Mouse (Mus musculus): Measurements from ENCODE around the gene Isoc2b. TPM values are rescaled to one million over a fixed set of nuclear protein-coding genes. Genes with fewer than 3 reads are reported as not detected.

Gene Isoc2b
- polyA plus RNA-seq, 1 experiment: 13.0 TPM

DNA sequence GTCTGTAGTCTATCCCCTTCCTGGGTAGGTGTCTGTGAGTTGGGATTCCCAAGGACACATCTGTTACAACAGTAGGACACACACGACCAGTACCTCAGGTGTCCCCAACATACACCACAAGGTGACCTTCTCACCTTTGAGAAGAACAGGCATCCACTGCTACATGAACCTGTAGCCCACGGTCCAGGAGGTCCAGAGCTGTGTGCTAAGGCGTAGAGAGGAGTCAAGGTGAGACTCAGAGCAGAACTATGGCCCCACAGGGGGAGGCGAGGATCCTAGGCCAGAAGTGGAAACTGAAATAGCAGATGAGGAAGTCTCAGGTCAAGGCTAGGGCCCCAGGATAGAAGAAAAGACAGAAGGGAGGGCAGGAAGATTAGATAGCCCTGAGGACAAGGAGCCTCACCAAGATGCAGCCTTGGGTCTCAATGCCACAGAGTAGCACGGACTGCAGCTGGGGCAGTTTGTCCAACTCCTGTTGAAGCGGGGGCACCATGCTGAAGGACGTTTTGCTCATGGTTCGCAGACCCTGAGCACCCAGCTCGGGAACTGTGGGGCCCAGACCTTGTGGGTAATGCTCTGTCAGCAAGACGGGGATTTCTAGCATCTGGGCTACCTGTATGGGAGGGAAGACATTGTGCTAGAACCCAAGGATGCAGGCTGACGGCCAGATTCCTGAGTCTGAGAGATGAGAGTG, 19.3 kb downstream of the Isoc2b start:
- TF ChIP-seq GATA1 (IDR thresholded peaks at IDR 0.05; ENCODE audit: low read length): no peak

GRCm38 (mm10) chr7:4849372-4849771, 20.7 kb downstream of the Isoc2b start:
- TF ChIP-seq GATA1 (IDR thresholded peaks at IDR 0.05; ENCODE audit: low read length): no peak

- no peak for TF ChIP-seq GATA1 (IDR thresholded peaks at IDR 0.05; ENCODE audit: low read length)
Observed at GRCm38 (mm10) chr7:4844917-4845309, 25.1 kb downstream of the Isoc2b start.

- no peak for TF ChIP-seq GATA1 (IDR thresholded peaks at IDR 0.05; ENCODE audit: low read length)
Observed at GRCm38 (mm10) chr7:4844245-4844916, 25.7 kb downstream of the Isoc2b start, which contains the start of gene Shisa7. TSS of gene Shisa7 (minus strand) at chr7:4844696.

DNA sequence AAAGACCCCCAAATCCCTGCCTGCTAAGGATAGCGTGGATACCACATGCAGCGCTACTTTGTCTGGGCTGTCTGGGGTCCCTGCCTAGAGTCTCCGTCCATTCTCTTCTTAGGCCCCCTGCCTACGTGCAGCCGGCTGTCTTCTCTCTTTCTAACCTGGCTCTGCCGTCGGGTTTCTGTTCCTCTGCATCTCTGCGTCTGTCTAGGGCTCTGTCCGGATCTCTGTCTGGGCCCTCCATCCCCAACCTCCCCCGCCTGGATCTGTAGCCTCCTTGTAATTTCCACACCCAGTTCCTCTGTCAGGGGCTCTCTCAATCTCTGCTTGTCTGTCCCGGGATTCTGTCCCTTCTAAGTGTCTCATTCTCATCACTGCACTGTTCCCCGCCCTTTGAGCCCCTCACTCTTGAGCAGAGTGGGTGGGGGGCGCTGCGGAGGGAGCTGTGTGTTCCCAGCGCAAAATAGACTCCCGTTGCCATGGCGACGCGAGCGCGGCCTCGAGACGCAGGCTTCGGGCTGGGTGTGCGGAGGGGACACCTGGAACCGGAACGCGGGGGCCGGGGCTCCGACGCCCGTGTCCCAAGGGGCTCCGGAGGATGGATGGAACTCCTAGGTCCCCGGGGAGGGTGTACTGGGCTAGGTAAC, 26.3 kb downstream of the Isoc2b start:
- no peak for TF ChIP-seq GATA1 (IDR thresholded peaks at IDR 0.05; ENCODE audit: low read length)

DNA sequence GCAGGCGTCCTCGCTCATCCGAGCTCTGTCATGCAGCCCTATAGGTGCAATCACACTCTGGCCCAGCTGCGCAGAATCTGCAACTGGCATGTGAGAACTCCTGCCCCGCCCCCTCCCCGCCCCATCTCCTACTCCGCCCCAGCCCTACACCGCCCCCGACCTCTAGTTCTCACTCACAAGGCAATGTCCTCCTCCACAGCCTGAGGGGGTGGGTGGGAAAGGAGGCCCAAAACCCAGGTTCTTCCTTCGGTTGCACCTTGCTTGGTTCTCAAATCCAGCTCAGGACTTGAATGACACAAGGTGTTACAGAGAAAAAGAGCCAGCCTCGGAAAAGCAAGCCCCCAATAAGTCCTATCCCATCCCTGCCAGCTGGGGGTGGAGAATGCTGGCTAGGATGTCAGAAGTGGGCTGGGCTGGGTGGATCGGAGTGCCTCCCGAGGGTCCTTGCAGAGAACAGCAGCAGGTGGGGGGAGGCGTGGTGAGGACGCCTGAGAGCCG, 27.4 kb downstream of the Isoc2b start:
- no peak for TF ChIP-seq GATA1 (IDR thresholded peaks at IDR 0.05; ENCODE audit: low read length)

DNA sequence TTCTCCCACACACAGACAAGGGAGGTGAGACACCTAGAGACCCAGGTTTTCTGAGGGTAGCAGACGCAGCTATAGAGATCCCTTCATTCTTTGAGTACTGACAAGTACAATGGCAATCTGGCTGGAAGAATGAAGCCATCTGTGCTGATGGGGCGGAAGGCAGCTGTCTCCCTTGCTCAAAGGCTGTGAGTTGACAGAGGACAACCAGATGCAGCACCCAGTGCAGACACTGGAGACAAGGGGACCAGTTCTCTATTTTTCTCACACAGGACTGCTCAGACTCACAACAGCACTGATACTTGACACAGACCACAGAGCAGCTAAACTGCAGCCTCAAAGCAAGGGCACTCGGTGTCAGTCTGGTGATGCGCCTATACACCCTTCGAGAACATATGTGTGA, 28.0 kb downstream of the Isoc2b start:
- TF ChIP-seq GATA1 (IDR thresholded peaks at IDR 0.05; ENCODE audit: low read length): no peak

DNA sequence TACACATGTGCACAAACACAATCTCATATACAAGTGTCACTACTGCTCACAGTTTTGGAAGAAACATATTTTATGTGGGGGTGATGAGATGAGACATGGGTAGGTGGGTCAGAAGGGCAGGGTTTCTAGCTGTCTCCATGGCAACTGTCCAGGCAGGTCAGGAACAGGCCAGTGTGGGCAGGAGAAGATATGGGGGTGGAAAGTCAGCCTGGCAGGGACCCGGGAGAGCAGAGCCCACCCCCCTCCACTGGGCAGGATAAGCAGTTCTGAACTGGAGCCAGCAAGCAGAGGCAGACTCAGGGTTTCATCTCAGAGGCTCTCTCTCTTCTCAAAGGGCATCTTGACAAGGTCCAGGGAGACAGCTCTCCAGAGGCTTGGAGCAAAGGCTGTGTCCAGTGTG, 32.4 kb downstream of the Isoc2b start:
- TF ChIP-seq GATA1 (IDR thresholded peaks at IDR 0.05; ENCODE audit: low read length): no peak

DNA sequence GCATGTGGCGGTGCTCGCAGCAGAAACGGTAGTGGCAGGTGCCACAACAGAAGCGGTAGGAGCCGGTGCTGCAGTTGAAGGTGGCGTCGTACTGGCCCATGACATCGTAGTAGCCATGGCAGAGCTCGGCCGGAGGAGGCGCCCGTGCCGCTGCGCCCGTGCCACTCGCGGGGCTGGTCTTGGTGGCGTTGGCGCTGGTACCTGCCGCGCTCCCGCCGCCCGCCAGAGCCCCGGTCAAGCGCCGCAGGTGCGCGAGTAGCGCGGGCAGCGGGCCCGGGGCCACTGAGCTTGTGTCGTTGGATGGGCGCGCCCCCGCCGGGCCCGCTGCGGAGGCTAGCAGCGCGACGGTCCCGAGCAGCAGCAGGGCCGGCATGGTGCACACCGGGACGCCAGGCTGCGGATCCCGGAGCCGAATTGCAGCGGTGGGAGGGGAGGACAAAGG, 33.7 kb downstream of the Isoc2b start:
- TF ChIP-seq GATA1 (IDR thresholded peaks at IDR 0.05; ENCODE audit: low read length): no peak

GRCm38 (mm10) chr7:4835631-4836327, 34.3 kb downstream of the Isoc2b start:
- no peak for TF ChIP-seq GATA1 (IDR thresholded peaks at IDR 0.05; ENCODE audit: low read length)

GRCm38 (mm10) chr7:4830476-4830875, 39.6 kb downstream of the Isoc2b start:
- no peak for TF ChIP-seq GATA1 (IDR thresholded peaks at IDR 0.05; ENCODE audit: low read length)

DNA sequence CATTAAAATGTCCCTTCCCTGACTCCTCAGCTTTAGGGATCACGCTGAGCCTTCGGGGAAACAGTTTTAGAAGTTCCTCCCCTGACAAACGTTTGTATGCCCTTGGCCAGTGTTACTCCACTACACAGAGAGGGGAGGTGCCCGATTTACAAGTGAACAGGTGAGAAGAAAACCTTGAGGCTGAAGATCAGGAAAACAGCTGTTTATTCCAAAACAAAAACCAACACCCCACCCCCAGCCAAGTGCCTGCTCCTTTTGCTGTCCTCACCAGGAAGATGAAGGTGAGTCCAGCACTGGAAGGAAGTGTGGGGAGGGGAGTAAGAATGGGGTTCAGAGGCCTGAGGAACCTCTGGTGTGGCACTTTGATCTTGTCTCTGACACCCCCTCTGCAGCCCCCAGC, 44.7 kb downstream of the Isoc2b start:
- TF ChIP-seq GATA1 (IDR thresholded peaks at IDR 0.05; ENCODE audit: low read length): no peak

DNA sequence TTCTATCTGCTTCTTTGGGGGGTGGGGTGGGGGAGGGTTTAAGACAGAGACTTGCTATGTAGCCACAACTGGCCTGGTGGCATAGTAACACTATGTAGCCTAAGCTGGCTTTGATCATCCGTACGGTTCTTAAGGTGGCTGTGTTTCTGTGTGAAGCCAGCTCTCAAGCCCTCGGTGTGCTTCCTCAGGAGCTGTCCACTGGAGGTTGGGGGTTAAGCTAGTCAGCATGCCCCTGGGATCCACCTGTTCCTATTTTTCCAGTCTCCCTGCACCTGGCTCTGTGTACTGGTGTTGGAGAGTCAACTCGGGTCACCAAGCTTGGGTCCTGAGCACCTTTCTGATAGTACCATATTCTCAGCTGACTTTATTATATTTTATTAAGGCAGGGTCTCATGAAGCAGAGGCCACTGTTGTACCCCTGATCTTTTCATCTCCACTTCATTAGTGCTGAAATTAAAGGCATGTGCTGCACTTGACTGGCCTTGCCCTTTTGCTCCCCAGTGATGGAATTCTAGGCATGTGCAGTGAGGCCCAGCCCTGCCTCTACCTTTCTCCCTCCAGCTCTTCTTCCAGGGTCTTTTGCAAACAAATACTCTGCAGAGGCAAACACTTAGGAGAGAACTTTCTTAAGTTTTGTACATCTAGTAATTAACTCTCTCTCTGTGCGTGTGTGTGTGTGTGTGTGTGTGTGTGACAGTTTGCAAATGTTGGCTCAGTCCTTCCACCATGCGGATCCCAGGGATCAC, 47.7 kb downstream of the Isoc2b start:
- no peak for TF ChIP-seq GATA1 (IDR thresholded peaks at IDR 0.05; ENCODE audit: low read length)

GRCm38 (mm10) chr7:4821690-4822089, 48.4 kb downstream of the Isoc2b start:
- no peak for TF ChIP-seq GATA1 (IDR thresholded peaks at IDR 0.05; ENCODE audit: low read length)

DNA sequence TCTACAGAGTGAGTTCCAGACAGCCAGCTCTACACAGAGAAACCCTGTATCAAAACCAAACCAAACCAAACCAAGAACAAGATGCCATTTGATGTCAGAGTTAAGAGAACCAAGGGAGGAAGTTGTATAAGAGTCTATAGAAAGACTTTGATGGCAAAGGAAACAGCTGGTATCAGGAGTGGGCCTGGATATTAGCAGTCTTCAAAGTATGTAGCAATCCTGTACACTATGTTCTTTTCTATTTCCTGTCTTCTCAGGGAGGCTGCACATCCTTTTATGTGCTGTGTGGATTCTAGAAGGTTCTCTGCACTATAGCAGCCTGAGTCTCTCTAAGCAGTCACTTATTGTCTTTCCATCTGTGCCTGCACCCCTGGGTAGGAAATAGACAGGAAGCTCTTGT, 53.5 kb downstream of the Isoc2b start:
- TF ChIP-seq GATA1 (IDR thresholded peaks at IDR 0.05; ENCODE audit: low read length): no peak

Measured in G1E-ER4 (cell line).